Mouse (Mus musculus) G1E (cell line): ENCODE data around the gene Aloxe3.

Experiments used
- CTCF ChIP-seq: IDR thresholded peaks from 2 replicates; pipeline ENCODE4 v1.5.1; 2012; ENCODE audit warnings: low read depth, low read length, inconsistent platforms, mixed read lengths
- GATA1 ChIP-seq: IDR thresholded peaks from 2 replicates; pipeline ENCODE4 v1.6.1; 2012; ENCODE audit warnings: borderline replicate concordance, low read length, inconsistent platforms, mixed read lengths
- GATA2 ChIP-seq: IDR thresholded peaks from 2 replicates; pipeline ENCODE4 v1.6.1; 2012; ENCODE audit warnings: low read depth, low read length, inconsistent platforms, borderline replicate concordance
- TAL1 ChIP-seq: conservative IDR thresholded peaks from 2 replicates; pipeline ENCODE4 v1.6.1; 2012; ENCODE audit warnings: low read depth, low read length, inconsistent platforms, mixed read lengths

- no peak for TF ChIP-seq TAL1
- no peak for TF ChIP-seq CTCF
- no peak for TF ChIP-seq GATA2
- no peak for TF ChIP-seq GATA1
Observed at GRCm38 (mm10) chr11:69124498-69124847, 1.2 kb upstream of the Aloxe3 start.
